Mouse (Mus musculus): ENCODE measurements at regions not wholly inside any gene's neighbourhood (a gene's known extent, or its start where the extent isn't known, plus 50 kb on each side); places are given as distances from the start of the nearest gene placed in this dataset.

DNA sequence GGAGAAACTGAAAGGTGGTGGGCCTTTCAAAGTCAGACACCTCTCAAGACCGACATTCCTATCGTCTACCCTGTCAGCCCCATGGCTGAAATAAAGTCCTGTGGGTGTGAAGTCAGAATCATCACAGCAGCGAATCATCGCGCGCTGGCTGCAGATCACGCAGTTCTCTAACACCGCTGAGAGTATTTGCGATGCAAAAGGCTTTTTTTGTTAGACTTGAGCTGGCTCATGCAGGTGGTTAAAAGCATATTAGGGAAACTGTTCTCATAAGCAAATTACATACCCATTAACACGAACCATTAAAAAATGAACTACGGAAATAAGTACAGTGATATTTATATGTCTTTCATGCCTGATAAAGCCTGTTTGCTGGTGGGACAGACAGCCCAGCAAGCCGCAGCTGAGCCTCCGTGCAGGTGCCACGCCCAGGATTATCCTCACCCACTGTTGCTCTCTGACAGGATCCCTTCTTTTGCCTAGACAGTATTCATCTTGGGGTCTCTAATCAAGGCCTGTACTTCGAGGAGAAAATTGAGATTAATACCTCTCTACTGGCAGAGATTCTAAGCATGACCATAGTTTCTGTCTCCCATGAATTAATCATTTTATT lies 365.5 kb downstream of the Foxo1 start:
- TF ChIP-seq POLR2A (IDR thresholded peaks at IDR 0.05; ENCODE audit: borderline replicate concordance, extremely low read depth, insufficient read depth, insufficient read length, poor library complexity, severe bottlenecking) (no peak), CTCF (IDR thresholded peaks at IDR 0.05; ENCODE audit: borderline replicate concordance, extremely low read depth, insufficient read depth, insufficient read length) (no peak)
